Mouse (Mus musculus): ENCODE results near the gene Sgsm2. TPM values are rescaled to one million over a fixed set of nuclear protein-coding genes. Genes with fewer than 3 reads are reported as not detected.
A peak's percentile ranks its signal among the peaks of the same experiment; 100 is the strongest.

The Sgsm2 gene
- total and polyA plus RNA-seq, 2 experiments from 2014 or later, result 18.9 to 47.1 TPM

DNA sequence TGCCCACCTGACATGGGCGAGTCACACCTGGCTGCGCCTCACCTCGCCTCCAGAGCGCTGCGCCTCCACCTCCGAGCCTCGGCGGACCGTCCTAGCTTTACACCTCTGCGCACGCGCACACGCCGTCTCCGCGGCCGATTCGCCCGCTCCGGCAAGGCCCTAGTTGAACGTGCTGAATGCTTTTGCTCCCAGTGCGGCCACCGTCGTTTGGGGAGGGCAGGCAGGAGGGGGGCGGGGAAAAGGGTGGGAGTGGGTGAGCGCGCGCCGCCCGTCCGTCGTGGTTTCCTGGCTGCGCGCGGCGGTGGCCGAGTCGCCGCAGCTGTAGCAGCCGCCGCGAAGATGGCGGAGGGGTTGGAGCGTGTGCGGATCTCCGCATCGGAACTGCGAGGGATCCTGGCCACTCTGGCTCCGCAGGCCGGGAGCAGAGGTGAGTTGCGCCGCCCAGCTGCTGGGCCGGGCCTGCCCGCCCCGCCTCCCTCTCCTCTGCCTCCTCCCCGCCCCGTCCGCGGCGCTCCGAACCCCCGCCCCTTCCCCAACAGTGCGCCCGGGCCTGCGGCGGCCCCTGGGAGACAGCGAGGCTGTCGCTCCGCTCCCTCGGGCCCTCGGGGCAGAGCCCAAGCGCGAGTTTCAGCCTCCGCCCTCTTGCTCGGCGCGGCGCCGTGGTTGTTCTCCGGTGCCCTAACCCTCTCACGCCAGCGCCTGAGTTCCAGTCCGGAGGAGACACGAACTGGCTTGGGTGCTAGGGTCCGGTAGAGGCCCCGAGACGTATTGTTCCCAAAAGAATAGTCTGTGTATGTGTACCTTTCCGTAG lies 28.9 kb upstream of the Sgsm2 start, which contains the start of the genes Smg6 and Srr:
TSS of gene Smg6 (plus strand) at position 247 of the 811 bp plus-strand sequence.
TSS of gene Srr (minus strand) at position 372 of the 811 bp plus-strand sequence.
- peak within 1 kb of the TSS; percentile 66 for H3K4me2 ChIP-seq (ENCODE audit: low read depth)
- H3K4me1 ChIP-seq (ENCODE audit: insufficient read depth), result peaks cover 16% of the 10 kb centered on the region
- peak within 1 kb of the TSS; percentile 61 for H3K4me3 ChIP-seq (ENCODE audit: low read depth, low read length)
- H3K27ac ChIP-seq (ENCODE audit: low read depth, low read length), result peak within 1 kb of the TSS; percentile 95
- peak within 1 kb of the TSS; percentile 82 for H3K9ac ChIP-seq
- H3K27me3 ChIP-seq (ENCODE audit: insufficient read depth, low read length), result no peaks in the 10 kb centered on the region
- ATAC-seq (peak; percentile 96), DNase-seq (peak; percentile 98)
- peaks cover 16% of the 10 kb centered on the region for H3K36me3 ChIP-seq (ENCODE audit: insufficient read depth)
- no peak; the same call in 1 of the 2 replicates for TF ChIP-seq CTCF (IDR thresholded peaks at IDR 0.05; ENCODE audit: low read depth)
- H3K9me3 ChIP-seq (ENCODE audit: low read length), result no peaks in the 10 kb centered on the region
- under 1% methylated on average over 69 of the region's 88 CpGs for WGBS

GRCm38 (mm10) chr11:74924149-74924548 lies 27.3 kb upstream of the Sgsm2 start:
- peak; percentile 51 for TF ChIP-seq CTCF (IDR thresholded peaks at IDR 0.05; ENCODE audit: low read depth)
- ATAC-seq (no peak), DNase-seq (no peak)
- Histone ChIP-seq H3K4me3 (ENCODE audit: low read depth, low read length) (no peak overlapping the region), H3K4me2 (ENCODE audit: low read depth) (no peak overlapping the region), H3K9ac (no peak overlapping the region), H3K27ac (ENCODE audit: low read depth, low read length) (no peak overlapping the region), H3K27me3 (ENCODE audit: insufficient read depth, low read length) (no peaks in the 10 kb centered on the region), H3K9me3 (ENCODE audit: low read length) (no peaks in the 10 kb centered on the region), H3K36me3 (ENCODE audit: insufficient read depth) (peaks cover 4% of the 10 kb centered on the region; the same call in 1 of the 2 replicates), H3K4me1 (ENCODE audit: insufficient read depth) (peaks cover 16% of the 10 kb centered on the region)
- WGBS, result 56% methylated on average over 4 of the region's 4 CpGs

- Histone ChIP-seq H3K36me3 (ENCODE audit: insufficient read depth) (peaks cover 6% of the 10 kb centered on the region; the same call in 1 of the 2 replicates), H3K9ac (no peak overlapping the region), H3K4me3 (ENCODE audit: low read depth, low read length) (no peak overlapping the region), H3K27ac (ENCODE audit: low read depth, low read length) (no peak overlapping the region), H3K4me2 (ENCODE audit: low read depth) (no peak overlapping the region), H3K27me3 (ENCODE audit: insufficient read depth, low read length) (no peaks in the 10 kb centered on the region), H3K4me1 (ENCODE audit: insufficient read depth) (peaks cover under 1% of the 10 kb centered on the region; the same call in 1 of the 2 replicates), H3K9me3 (ENCODE audit: low read length) (no peaks in the 10 kb centered on the region)
- DNase-seq (peak; percentile 17), ATAC-seq (peak; percentile 42; the same call in 1 of the 2 replicates)
- WGBS, result 66% methylated on average over 6 of the region's 6 CpGs
- TF ChIP-seq CTCF (IDR thresholded peaks at IDR 0.05; ENCODE audit: low read depth), result no peak
Observed at GRCm38 (mm10) chr11:74919249-74919648, 22.4 kb upstream of the Sgsm2 start.

- ATAC-seq (no peak), DNase-seq (no peak)
- H3K4me3 ChIP-seq (ENCODE audit: low read depth, low read length), result no peak overlapping the region
- H3K4me2 ChIP-seq (ENCODE audit: low read depth), result no peak overlapping the region
- H3K9me3 ChIP-seq (ENCODE audit: low read length), result no peaks in the 10 kb centered on the region
- WGBS, result 86% methylated on average over 3 of the region's 3 CpGs
- H3K27me3 ChIP-seq (ENCODE audit: insufficient read depth, low read length), result no peaks in the 10 kb centered on the region
- TF ChIP-seq CTCF (IDR thresholded peaks at IDR 0.05; ENCODE audit: low read depth), result no peak
- H3K9ac ChIP-seq, result no peak overlapping the region
- H3K27ac ChIP-seq (ENCODE audit: low read depth, low read length), result no peak overlapping the region
- no peaks in the 10 kb centered on the region for H3K4me1 ChIP-seq (ENCODE audit: insufficient read depth)
- peaks cover 22% of the 10 kb centered on the region for H3K36me3 ChIP-seq (ENCODE audit: insufficient read depth)
Observed at GRCm38 (mm10) chr11:74912492-74912891, 15.6 kb upstream of the Sgsm2 start.

- 90% methylated on average over 4 of the region's 4 CpGs for WGBS
Observed at GRCm38 (mm10) chr11:74909978-74910377, 13.1 kb upstream of the Sgsm2 start.

DNA sequence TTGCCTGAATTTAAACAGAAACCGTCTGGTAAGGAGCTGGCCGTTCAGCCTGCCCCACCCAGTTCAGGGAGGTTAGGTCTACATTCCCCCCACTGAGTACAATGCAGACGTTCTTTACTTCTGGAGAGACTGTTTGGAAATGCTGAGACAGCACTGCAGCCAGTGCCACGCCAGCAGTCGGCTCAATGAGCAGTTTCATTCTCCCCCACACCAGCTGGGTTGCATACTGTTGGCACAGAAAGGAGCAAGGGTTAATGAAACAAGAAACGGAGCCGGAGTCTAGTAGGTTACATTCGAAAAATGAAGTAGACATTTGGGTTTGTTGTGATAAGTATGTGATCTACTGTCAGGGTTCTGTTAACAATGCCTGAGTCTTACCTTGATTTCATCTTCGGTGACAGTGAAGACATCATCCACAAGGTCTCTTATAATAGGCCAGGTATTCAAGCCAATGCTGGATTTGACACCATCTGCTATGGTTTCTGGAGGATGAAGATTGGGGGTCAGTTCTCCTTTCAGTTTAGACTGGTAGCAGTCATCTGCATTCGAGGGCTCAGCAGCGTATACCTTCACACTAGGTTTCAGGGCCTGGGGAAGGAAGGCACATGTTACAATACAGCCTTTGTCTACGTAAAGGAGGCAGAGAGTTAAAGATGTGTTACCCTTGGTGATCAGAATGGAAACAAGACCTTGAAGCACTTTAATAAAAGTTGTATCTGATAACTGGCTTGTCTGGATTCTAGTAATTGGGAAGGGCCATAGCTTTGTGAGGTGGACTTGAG lies 11.9 kb upstream of the Sgsm2 start:
- H3K4me2 ChIP-seq (ENCODE audit: low read depth), result no peak overlapping the region
- no peak for ATAC-seq
- no peak for DNase-seq
- H3K27ac ChIP-seq (ENCODE audit: low read depth, low read length), result no peak overlapping the region
- H3K9ac ChIP-seq, result no peak overlapping the region
- no peak overlapping the region for H3K4me3 ChIP-seq (ENCODE audit: low read depth, low read length)
- H3K9me3 ChIP-seq (ENCODE audit: low read length), result no peaks in the 10 kb centered on the region
- H3K36me3 ChIP-seq (ENCODE audit: insufficient read depth), result peaks cover 57% of the 10 kb centered on the region
- no peak for TF ChIP-seq CTCF (IDR thresholded peaks at IDR 0.05; ENCODE audit: low read depth)
- no peaks in the 10 kb centered on the region for H3K4me1 ChIP-seq (ENCODE audit: insufficient read depth)
- H3K27me3 ChIP-seq (ENCODE audit: insufficient read depth, low read length), result no peaks in the 10 kb centered on the region
- WGBS, result 79% methylated on average over 12 of the region's 12 CpGs

More at GRCm38 (mm10) chr11:74909978-74910377, 13.1 kb upstream of the Sgsm2 start:
- Histone ChIP-seq H3K4me2 (ENCODE audit: low read depth) (no peak overlapping the region), H3K9ac (no peak overlapping the region), H3K4me3 (ENCODE audit: low read depth, low read length) (no peak overlapping the region), H3K27ac (ENCODE audit: low read depth, low read length) (no peak overlapping the region), H3K9me3 (ENCODE audit: low read length) (no peaks in the 10 kb centered on the region), H3K4me1 (ENCODE audit: insufficient read depth) (no peaks in the 10 kb centered on the region), H3K36me3 (ENCODE audit: insufficient read depth) (peaks cover 47% of the 10 kb centered on the region), H3K27me3 (ENCODE audit: insufficient read depth, low read length) (no peaks in the 10 kb centered on the region)
- DNase-seq, result no peak
- no peak for TF ChIP-seq CTCF (IDR thresholded peaks at IDR 0.05; ENCODE audit: low read depth)
- ATAC-seq, result no peak
